Mouse (Mus musculus): ENCODE results near the gene Ahnak. TPM values are rescaled to one million over a fixed set of nuclear protein-coding genes. Genes with fewer than 3 reads are reported as not detected.

Gene Ahnak
- polyA plus RNA-seq, 1 experiment, result 163 TPM

DNA sequence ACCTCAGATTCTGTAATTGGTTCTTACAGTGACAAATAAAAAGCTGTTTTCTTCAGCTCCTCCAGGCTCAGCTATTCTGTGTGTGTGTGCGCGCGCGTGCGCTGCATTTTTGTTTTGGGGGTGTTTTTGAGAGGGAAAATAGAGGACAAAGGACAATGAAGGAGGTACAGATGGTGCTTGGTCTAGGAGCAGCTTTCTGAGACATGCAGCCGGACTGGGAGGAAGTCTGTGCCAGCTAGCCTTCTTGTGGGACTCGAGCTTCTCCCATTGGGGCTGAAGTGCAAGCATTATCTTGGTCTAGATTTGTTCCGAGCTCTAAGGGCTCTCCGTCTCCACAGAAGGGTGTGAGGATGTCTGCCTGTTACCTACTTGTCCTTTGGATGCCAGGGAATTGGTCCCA, 36.8 kb upstream of the Ahnak start:
- Histone ChIP-seq H3K9me3 (replicated peaks; ENCODE audit: control insufficient read depth, insufficient read depth, low read length, poor library complexity, severe bottlenecking) (no peaks in the 10 kb centered on the region), H3K27ac (ENCODE audit: insufficient read depth, low read length) (no peak overlapping the region), H3K4me3 (ENCODE audit: low read depth, low read length) (no peak overlapping the region), H3K4me1 (ENCODE audit: control insufficient read depth, insufficient read depth, low read length) (no peaks in the 10 kb centered on the region), H3K9ac (ENCODE audit: low read depth, poor library complexity, severe bottlenecking) (no peak overlapping the region), H3K36me3 (ENCODE audit: control insufficient read depth, insufficient read depth, low read length, poor library complexity, severe bottlenecking) (peaks cover 51% of the 10 kb centered on the region), H3K27me3 (ENCODE audit: control insufficient read depth, insufficient read depth, low read length, poor library complexity, severe bottlenecking) (no peaks in the 10 kb centered on the region)
- TF ChIP-seq EP300 (IDR thresholded peaks at IDR 0.05; ENCODE audit: insufficient read depth, low read depth, low read length) (no peak), CTCF (IDR thresholded peaks at IDR 0.05; ENCODE audit: low read depth, low read length) (no peak), POLR2A (IDR thresholded peaks at IDR 0.05; ENCODE audit: insufficient read depth, low read length) (no peak)

DNA sequence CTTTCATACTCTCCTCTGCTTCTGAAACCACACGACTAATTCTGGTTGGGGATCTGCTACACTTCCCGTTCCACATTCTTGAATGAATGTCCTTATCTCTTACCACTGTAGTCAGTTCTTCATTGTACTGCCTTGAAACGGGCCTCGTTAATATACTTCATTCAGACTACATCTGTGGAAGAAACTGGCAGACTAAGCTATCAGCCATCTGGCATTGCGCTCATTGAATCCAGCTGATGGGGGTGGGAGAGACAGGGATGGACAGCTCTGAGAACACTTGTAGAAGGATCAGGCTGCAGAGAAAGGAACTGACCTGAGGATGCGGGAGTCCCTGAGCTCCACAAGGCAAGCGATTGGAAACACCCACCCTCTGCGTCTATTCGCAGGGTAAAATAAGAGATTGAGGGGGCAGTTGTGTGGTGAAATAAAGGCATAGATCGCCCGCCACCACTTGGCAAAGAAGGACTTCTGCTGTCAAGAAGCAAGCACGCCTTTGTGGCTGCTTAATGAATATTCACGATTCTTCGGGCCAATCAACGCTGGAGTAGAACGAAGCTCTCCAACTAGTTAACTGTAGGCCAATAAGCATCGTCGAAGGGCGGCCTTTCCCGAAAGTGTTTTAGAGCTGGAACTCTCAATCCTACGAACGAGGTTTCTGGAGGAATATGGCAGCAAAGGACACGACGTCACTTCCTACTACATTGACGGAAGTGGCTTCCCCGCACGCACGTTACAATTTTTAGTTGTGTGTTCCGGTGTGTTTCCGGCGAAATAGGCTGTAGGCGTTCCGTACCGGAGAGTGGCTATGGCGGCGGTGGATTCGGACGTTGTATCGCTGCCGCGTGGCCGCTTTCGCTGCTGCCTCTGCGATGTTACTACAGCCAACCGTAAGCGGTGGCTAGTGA, 35.7 kb upstream of the Ahnak start, which contains the start of gene Tut1:
Gene Tut1, plus strand, starts transcription at position 713 of the 905 bp plus-strand sequence.
- peaks cover 44% of the 10 kb centered on the region for H3K36me3 ChIP-seq (ENCODE audit: control insufficient read depth, insufficient read depth, low read length, poor library complexity, severe bottlenecking)
- TF ChIP-seq CTCF (IDR thresholded peaks at IDR 0.05; ENCODE audit: low read depth, low read length) (no peak), POLR2A (IDR thresholded peaks at IDR 0.05; ENCODE audit: insufficient read depth, low read length) (peak; percentile 74), EP300 (IDR thresholded peaks at IDR 0.05; ENCODE audit: insufficient read depth, low read depth, low read length) (peak; percentile 46; the same call in 1 of the 2 replicates)
- H3K9me3 ChIP-seq (replicated peaks; ENCODE audit: control insufficient read depth, insufficient read depth, low read length, poor library complexity, severe bottlenecking), result no peaks in the 10 kb centered on the region
- peak within 1 kb of the TSS; percentile 96 for H3K4me3 ChIP-seq (ENCODE audit: low read depth, low read length)
- H3K9ac ChIP-seq (ENCODE audit: low read depth, poor library complexity, severe bottlenecking), result peak within 1 kb of the TSS; percentile 85
- peak within 1 kb of the TSS; percentile 41 for H3K27ac ChIP-seq (ENCODE audit: insufficient read depth, low read length)
- H3K4me1 ChIP-seq (ENCODE audit: control insufficient read depth, insufficient read depth, low read length), result no peaks in the 10 kb centered on the region
- no peaks in the 10 kb centered on the region for H3K27me3 ChIP-seq (ENCODE audit: control insufficient read depth, insufficient read depth, low read length, poor library complexity, severe bottlenecking)

- no peaks in the 10 kb centered on the region for H3K27me3 ChIP-seq (ENCODE audit: control insufficient read depth, insufficient read depth, low read length, poor library complexity, severe bottlenecking)
- H3K9ac ChIP-seq (ENCODE audit: low read depth, poor library complexity, severe bottlenecking), result peak overlapping the region; percentile 85
- H3K4me3 ChIP-seq (ENCODE audit: low read depth, low read length), result peak overlapping the region; percentile 96
- H3K9me3 ChIP-seq (replicated peaks; ENCODE audit: control insufficient read depth, insufficient read depth, low read length, poor library complexity, severe bottlenecking), result no peaks in the 10 kb centered on the region
- H3K4me1 ChIP-seq (ENCODE audit: control insufficient read depth, insufficient read depth, low read length), result no peaks in the 10 kb centered on the region
- peak overlapping the region; percentile 41 for H3K27ac ChIP-seq (ENCODE audit: insufficient read depth, low read length)
- H3K36me3 ChIP-seq (ENCODE audit: control insufficient read depth, insufficient read depth, low read length, poor library complexity, severe bottlenecking), result peaks cover 42% of the 10 kb centered on the region
- no peak for TF ChIP-seq CTCF (IDR thresholded peaks at IDR 0.05; ENCODE audit: low read depth, low read length)
- no peak for TF ChIP-seq EP300 (IDR thresholded peaks at IDR 0.05; ENCODE audit: insufficient read depth, low read depth, low read length)
- no peak for TF ChIP-seq POLR2A (IDR thresholded peaks at IDR 0.05; ENCODE audit: insufficient read depth, low read length)
Observed at GRCm38 (mm10) chr19:8954171-8954570, 34.9 kb upstream of the Ahnak start.

- TF ChIP-seq POLR2A (IDR thresholded peaks at IDR 0.05; ENCODE audit: insufficient read depth, low read length) (no peak), CTCF (IDR thresholded peaks at IDR 0.05; ENCODE audit: low read depth, low read length) (no peak), EP300 (IDR thresholded peaks at IDR 0.05; ENCODE audit: insufficient read depth, low read depth, low read length) (no peak)
- Histone ChIP-seq H3K4me1 (ENCODE audit: control insufficient read depth, insufficient read depth, low read length) (no peaks in the 10 kb centered on the region), H3K27me3 (ENCODE audit: control insufficient read depth, insufficient read depth, low read length, poor library complexity, severe bottlenecking) (no peaks in the 10 kb centered on the region), H3K27ac (ENCODE audit: insufficient read depth, low read length) (no peak overlapping the region), H3K36me3 (ENCODE audit: control insufficient read depth, insufficient read depth, low read length, poor library complexity, severe bottlenecking) (peaks cover 64% of the 10 kb centered on the region), H3K9me3 (replicated peaks; ENCODE audit: control insufficient read depth, insufficient read depth, low read length, poor library complexity, severe bottlenecking) (no peaks in the 10 kb centered on the region), H3K9ac (ENCODE audit: low read depth, poor library complexity, severe bottlenecking) (no peak overlapping the region), H3K4me3 (ENCODE audit: low read depth, low read length) (no peak overlapping the region)
Observed at GRCm38 (mm10) chr19:8962256-8962655, 26.8 kb upstream of the Ahnak start.

DNA sequence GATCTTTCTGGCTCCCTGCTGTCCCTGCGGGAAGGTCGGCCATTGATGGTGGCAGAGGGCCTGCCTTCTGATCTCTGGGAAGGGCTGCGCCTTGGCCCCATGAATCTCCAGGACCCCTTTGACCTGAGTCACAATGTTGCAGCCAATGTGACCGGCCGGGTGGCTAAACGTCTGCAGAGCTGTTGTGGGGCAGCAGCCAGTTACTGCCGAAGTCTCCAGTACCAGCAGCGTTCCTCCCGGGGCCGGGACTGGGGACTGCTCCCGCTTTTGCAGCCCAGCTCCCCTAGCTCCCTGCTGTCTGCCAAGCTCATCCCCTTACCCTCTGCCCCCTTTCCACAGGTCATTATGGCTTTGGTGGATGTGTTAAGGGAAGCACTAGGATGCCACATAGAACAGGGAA, 24.0 kb upstream of the Ahnak start:
- Histone ChIP-seq H3K27me3 (ENCODE audit: control insufficient read depth, insufficient read depth, low read length, poor library complexity, severe bottlenecking) (no peaks in the 10 kb centered on the region), H3K4me3 (ENCODE audit: low read depth, low read length) (no peak overlapping the region), H3K9ac (ENCODE audit: low read depth, poor library complexity, severe bottlenecking) (no peak overlapping the region), H3K4me1 (ENCODE audit: control insufficient read depth, insufficient read depth, low read length) (no peaks in the 10 kb centered on the region), H3K27ac (ENCODE audit: insufficient read depth, low read length) (no peak overlapping the region), H3K9me3 (replicated peaks; ENCODE audit: control insufficient read depth, insufficient read depth, low read length, poor library complexity, severe bottlenecking) (no peaks in the 10 kb centered on the region), H3K36me3 (ENCODE audit: control insufficient read depth, insufficient read depth, low read length, poor library complexity, severe bottlenecking) (peaks cover 74% of the 10 kb centered on the region)
- TF ChIP-seq EP300 (IDR thresholded peaks at IDR 0.05; ENCODE audit: insufficient read depth, low read depth, low read length) (no peak), POLR2A (IDR thresholded peaks at IDR 0.05; ENCODE audit: insufficient read depth, low read length) (no peak), CTCF (IDR thresholded peaks at IDR 0.05; ENCODE audit: low read depth, low read length) (no peak)

GRCm38 (mm10) chr19:8965771-8966170, 23.3 kb upstream of the Ahnak start:
- Histone ChIP-seq H3K4me3 (ENCODE audit: low read depth, low read length) (0 out of 2 replicates have a peak overlapping the region, but pooled peaks have one; percentile 3), H3K27ac (ENCODE audit: insufficient read depth, low read length) (0 out of 2 replicates have a peak overlapping the region, but pooled peaks have one; percentile 75)

More at GRCm38 (mm10) chr19:8965771-8966170, 23.3 kb upstream of the Ahnak start:
- no peaks in the 10 kb centered on the region for H3K27me3 ChIP-seq (ENCODE audit: control insufficient read depth, insufficient read depth, low read length, poor library complexity, severe bottlenecking)
- H3K4me1 ChIP-seq (ENCODE audit: control insufficient read depth, insufficient read depth, low read length), result no peaks in the 10 kb centered on the region
- H3K9ac ChIP-seq (ENCODE audit: low read depth, poor library complexity, severe bottlenecking), result peak overlapping the region; percentile 63
- TF ChIP-seq EP300 (IDR thresholded peaks at IDR 0.05; ENCODE audit: insufficient read depth, low read depth, low read length) (no peak), POLR2A (IDR thresholded peaks at IDR 0.05; ENCODE audit: insufficient read depth, low read length) (no peak), CTCF (IDR thresholded peaks at IDR 0.05; ENCODE audit: low read depth, low read length) (no peak)
- peaks cover 75% of the 10 kb centered on the region for H3K36me3 ChIP-seq (ENCODE audit: control insufficient read depth, insufficient read depth, low read length, poor library complexity, severe bottlenecking)
- no peaks in the 10 kb centered on the region for H3K9me3 ChIP-seq (replicated peaks; ENCODE audit: control insufficient read depth, insufficient read depth, low read length, poor library complexity, severe bottlenecking)

Measured in ES-Bruce4 (cell line).